Mouse (Mus musculus): ENCODE measurements around the gene Tmem132b. TPM values are rescaled to one million over a fixed set of nuclear protein-coding genes. Genes with fewer than 3 reads are reported as not detected.

Tmem132b gene
- polyA plus RNA-seq, 1 experiment from 2014 or later, result 0.28 TPM

DNA sequence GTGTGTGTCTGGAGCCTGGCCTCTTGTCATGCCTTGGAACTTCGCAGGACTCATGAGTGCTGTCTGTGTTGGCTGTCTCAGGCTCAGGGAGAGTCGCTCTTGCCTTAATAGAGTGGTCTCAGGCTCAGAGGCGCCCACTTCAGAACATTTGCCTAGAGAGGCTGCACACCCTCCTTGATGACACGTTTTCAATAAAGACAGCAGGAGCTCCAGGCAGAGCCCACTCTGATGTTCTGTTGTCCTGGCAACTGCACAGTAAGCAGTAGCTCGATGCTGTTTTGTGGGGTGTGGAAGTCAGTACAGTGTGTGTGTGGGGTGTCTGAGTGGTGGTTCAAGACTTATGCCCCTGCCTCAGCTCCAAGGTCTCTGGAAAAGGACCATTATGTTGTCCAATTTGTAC lies 81.6 kb downstream of the Tmem132b start:
- no peaks in the 10 kb centered on the region for H3K9me3 ChIP-seq (replicated peaks; ENCODE audit: low read length)
- no peak for TF ChIP-seq CTCF (IDR thresholded peaks at IDR 0.05; ENCODE audit: low read depth)
- no peak for DNase-seq (ENCODE audit: low spot score)
- no peaks in the 10 kb centered on the region for H3K27me3 ChIP-seq (ENCODE audit: insufficient read depth, low read length)
- ATAC-seq (replicated peaks; ENCODE audit: low FRiP score, low read depth), result no peak
- no peaks in the 10 kb centered on the region for H3K36me3 ChIP-seq (ENCODE audit: insufficient read depth, low read length)
- no peak overlapping the region for H3K9ac ChIP-seq (ENCODE audit: low read depth, low read length)
- H3K4me2 ChIP-seq (ENCODE audit: low read length), result no peak overlapping the region
- WGBS, result 85% methylated on average over 5 of the region's 5 CpGs
- no peaks in the 10 kb centered on the region for H3K4me1 ChIP-seq (replicated peaks; ENCODE audit: insufficient read depth, low read length)
- H3K4me3 ChIP-seq (replicated peaks; ENCODE audit: low read depth, low read length), result no peak overlapping the region
- H3K27ac ChIP-seq, result no peak overlapping the region

DNA sequence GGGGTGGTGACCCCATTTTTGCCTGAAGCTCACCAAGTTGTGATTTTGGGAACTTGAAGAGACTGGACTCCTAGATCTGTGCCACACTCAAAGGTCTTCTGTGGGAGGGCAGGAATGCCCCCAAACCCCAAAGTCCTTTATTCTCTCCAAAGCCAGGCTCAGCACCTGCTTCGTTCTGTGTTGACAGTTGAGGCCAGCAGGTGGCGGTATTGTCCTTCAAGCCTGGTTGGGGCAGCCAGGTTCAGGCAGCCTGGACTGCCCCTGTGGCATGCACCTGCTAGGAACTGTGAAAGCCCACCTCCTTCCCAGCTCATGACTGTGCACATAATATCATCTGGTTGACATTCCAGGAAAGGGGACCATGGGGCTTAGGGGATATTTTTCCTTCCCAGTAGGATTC lies 82.8 kb downstream of the Tmem132b start:
- Histone ChIP-seq H3K27me3 (ENCODE audit: insufficient read depth, low read length) (no peaks in the 10 kb centered on the region), H3K9me3 (replicated peaks; ENCODE audit: low read length) (no peaks in the 10 kb centered on the region), H3K27ac (no peak overlapping the region), H3K4me3 (replicated peaks; ENCODE audit: low read depth, low read length) (no peak overlapping the region), H3K9ac (ENCODE audit: low read depth, low read length) (no peak overlapping the region), H3K4me2 (ENCODE audit: low read length) (no peak overlapping the region), H3K36me3 (ENCODE audit: insufficient read depth, low read length) (no peaks in the 10 kb centered on the region), H3K4me1 (replicated peaks; ENCODE audit: insufficient read depth, low read length) (no peaks in the 10 kb centered on the region)
- peak; percentile 45; the same call in 1 of the 2 replicates for TF ChIP-seq CTCF (IDR thresholded peaks at IDR 0.05; ENCODE audit: low read depth)
- WGBS, result 41% methylated on average over 2 of the region's 2 CpGs
- DNase-seq (ENCODE audit: low spot score), result no peak
- no peak for ATAC-seq (replicated peaks; ENCODE audit: low FRiP score, low read depth)

DNA sequence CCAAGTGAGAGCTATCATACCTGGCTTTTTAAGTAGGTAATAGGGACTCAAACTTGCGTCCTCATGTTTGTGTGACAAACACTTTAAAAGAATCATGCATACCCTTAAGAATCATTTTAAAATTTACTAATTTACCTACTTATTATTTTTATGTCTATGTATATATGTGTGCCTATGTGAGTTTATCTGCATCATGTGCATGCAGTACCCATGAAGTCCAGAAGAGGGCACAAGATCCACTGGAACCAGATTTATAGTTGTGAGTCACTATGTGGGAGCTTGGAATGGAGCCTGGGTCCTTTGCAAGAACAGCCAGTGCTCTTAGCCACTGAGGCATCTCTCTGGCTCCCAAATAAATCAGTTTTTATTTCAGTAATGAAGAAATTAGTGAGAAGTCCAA lies 85.5 kb downstream of the Tmem132b start:
- WGBS, result 98% methylated on average over 1 of the region's 1 CpGs

DNA sequence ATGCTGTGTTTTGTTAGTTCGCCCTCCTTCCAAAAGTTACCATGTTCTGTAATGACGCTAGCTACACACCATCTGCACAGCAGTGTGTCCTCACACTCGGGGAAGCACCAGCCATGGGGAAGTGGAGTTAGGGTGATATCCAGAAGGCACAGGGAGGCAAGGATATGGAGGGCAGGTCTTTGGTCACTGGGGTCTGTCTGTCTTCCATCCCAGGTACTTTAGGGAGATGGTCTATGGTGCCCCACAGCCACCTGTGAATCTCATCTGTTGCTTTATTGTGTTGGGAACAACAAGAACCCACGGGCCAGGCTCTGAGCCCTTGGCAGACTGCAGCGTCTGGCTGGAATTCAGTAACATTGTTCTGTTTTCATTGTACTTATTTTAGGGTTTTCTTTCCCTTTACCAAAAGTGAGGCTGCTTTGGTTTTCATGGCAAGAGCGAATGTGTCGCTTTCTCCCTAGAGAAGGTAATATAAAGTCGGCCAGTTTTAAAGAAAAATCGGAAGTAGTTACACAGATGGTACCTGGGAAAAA lies 96.3 kb downstream of the Tmem132b start:
- 82% methylated on average over 9 of the region's 9 CpGs for WGBS
- H3K4me3 ChIP-seq (replicated peaks; ENCODE audit: low read depth, low read length), result no peak overlapping the region

More for the DNA sequence above, 85.5 kb downstream of the Tmem132b start:
- Histone ChIP-seq H3K27me3 (ENCODE audit: insufficient read depth, low read length) (no peaks in the 10 kb centered on the region), H3K27ac (no peak overlapping the region), H3K4me1 (replicated peaks; ENCODE audit: insufficient read depth, low read length) (no peaks in the 10 kb centered on the region), H3K4me3 (replicated peaks; ENCODE audit: low read depth, low read length) (no peak overlapping the region), H3K9ac (ENCODE audit: low read depth, low read length) (no peak overlapping the region), H3K4me2 (ENCODE audit: low read length) (no peak overlapping the region), H3K36me3 (ENCODE audit: insufficient read depth, low read length) (no peaks in the 10 kb centered on the region), H3K9me3 (replicated peaks; ENCODE audit: low read length) (no peaks in the 10 kb centered on the region)
- ATAC-seq (replicated peaks; ENCODE audit: low FRiP score, low read depth) (no peak), DNase-seq (ENCODE audit: low spot score) (no peak)
- no peak for TF ChIP-seq CTCF (IDR thresholded peaks at IDR 0.05; ENCODE audit: low read depth)

DNA sequence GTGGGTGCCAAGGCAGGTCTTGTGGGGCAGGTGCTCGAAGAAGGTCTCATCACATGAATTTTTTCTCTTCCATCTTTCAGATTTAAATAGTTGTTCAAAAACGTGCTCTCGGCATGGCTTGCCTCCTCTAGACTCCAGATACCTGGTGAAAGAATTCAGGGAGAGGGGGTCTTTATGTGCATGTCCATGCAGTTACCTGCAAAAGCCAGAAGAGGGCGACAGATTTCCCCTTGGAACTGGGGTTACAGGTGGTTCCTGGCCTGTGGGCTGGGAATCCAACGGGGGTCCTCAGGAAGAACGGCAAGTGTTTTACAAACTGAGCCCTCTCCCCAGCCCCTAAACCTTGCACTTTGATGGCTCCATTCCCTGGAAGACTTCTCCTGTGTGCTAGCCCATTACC lies 103.1 kb downstream of the Tmem132b start:
- Histone ChIP-seq H3K4me3 (replicated peaks; ENCODE audit: low read depth, low read length) (no peak overlapping the region), H3K9ac (ENCODE audit: low read depth, low read length) (no peak overlapping the region), H3K27ac (no peak overlapping the region), H3K4me1 (replicated peaks; ENCODE audit: insufficient read depth, low read length) (no peaks in the 10 kb centered on the region), H3K9me3 (replicated peaks; ENCODE audit: low read length) (no peaks in the 10 kb centered on the region), H3K36me3 (ENCODE audit: insufficient read depth, low read length) (no peaks in the 10 kb centered on the region), H3K4me2 (ENCODE audit: low read length) (no peak overlapping the region), H3K27me3 (ENCODE audit: insufficient read depth, low read length) (no peaks in the 10 kb centered on the region)
- ATAC-seq (replicated peaks; ENCODE audit: low FRiP score, low read depth) (no peak), DNase-seq (ENCODE audit: low spot score) (no peak)
- TF ChIP-seq CTCF (IDR thresholded peaks at IDR 0.05; ENCODE audit: low read depth), result no peak
- WGBS, result 76% methylated on average over 6 of the region's 6 CpGs

More for the DNA sequence above, 96.3 kb downstream of the Tmem132b start:
- no peak for TF ChIP-seq CTCF (IDR thresholded peaks at IDR 0.05; ENCODE audit: low read depth)
- Histone ChIP-seq H3K36me3 (ENCODE audit: insufficient read depth, low read length) (no peaks in the 10 kb centered on the region), H3K4me1 (replicated peaks; ENCODE audit: insufficient read depth, low read length) (no peaks in the 10 kb centered on the region), H3K4me2 (ENCODE audit: low read length) (no peak overlapping the region), H3K27me3 (ENCODE audit: insufficient read depth, low read length) (no peaks in the 10 kb centered on the region), H3K9me3 (replicated peaks; ENCODE audit: low read length) (no peaks in the 10 kb centered on the region), H3K27ac (no peak overlapping the region), H3K9ac (ENCODE audit: low read depth, low read length) (no peak overlapping the region)
- no peak for ATAC-seq (replicated peaks; ENCODE audit: low FRiP score, low read depth)
- no peak for DNase-seq (ENCODE audit: low spot score)

DNA sequence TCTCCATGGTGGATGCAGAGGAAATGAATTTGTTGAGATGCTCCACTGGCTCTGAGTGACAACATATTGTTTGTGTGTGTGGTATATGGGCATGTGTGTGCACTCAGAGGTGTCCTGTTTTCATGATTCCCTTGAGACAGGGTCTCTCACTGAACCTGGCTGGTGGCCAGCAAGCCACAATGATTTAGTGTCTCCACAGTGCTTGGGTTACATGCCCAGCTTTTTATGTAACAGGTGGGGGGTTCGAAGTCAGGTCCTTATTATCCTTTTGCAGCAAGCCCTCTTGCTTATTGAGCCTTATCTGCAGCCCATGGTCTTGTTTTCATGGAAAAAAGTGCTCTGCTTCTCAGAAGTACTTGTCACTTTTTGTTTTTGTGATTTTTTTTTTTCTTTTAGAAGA lies 109.4 kb downstream of the Tmem132b start:
- H3K27me3 ChIP-seq (ENCODE audit: insufficient read depth, low read length), result no peaks in the 10 kb centered on the region
- H3K27ac ChIP-seq, result no peak overlapping the region
- ATAC-seq (replicated peaks; ENCODE audit: low FRiP score, low read depth), result no peak
- H3K36me3 ChIP-seq (ENCODE audit: insufficient read depth, low read length), result no peaks in the 10 kb centered on the region
- TF ChIP-seq CTCF (IDR thresholded peaks at IDR 0.05; ENCODE audit: low read depth), result no peak
- DNase-seq (ENCODE audit: low spot score), result no peak
- H3K4me1 ChIP-seq (replicated peaks; ENCODE audit: insufficient read depth, low read length), result no peaks in the 10 kb centered on the region
- 56% methylated on average over 1 of the region's 1 CpGs for WGBS
- H3K4me2 ChIP-seq (ENCODE audit: low read length), result no peak overlapping the region
- H3K4me3 ChIP-seq (replicated peaks; ENCODE audit: low read depth, low read length), result no peak overlapping the region
- no peak overlapping the region for H3K9ac ChIP-seq (ENCODE audit: low read depth, low read length)
- H3K9me3 ChIP-seq (replicated peaks; ENCODE audit: low read length), result no peaks in the 10 kb centered on the region

DNA sequence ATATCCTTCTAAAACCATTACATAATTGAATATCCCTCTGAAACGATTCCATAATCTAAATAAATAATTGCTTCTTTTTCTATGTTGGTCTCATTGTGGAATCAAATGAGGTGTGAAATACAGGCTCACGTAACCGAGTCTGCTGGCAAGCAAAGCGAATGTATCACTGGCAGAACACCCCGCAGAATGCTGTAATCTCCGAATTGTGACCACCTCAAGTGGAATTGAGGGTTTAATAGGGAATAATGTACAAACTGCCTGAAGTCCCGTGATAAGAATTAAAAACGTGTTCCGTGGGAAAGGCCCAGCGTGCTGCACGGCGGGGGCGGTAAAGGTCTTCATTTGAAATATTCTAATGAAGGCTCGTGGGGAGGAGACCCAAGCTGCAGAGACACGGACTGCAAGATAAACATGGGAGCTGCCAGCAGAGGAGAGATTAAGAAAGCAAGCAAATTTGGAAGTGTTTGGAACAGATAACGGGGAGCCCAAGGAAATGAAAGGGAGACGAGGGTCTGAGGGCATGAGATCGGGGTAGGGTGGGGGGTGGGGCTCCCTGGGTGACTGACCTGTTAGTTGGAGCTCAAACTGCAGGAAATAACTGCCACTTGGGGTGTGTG lies 110.1 kb downstream of the Tmem132b start:
- 58% methylated on average over 18 of the region's 18 CpGs for WGBS
- H3K36me3 ChIP-seq (ENCODE audit: insufficient read depth, low read length), result no peaks in the 10 kb centered on the region
- H3K4me2 ChIP-seq (ENCODE audit: low read length), result no peak overlapping the region
- no peaks in the 10 kb centered on the region for H3K4me1 ChIP-seq (replicated peaks; ENCODE audit: insufficient read depth, low read length)
- no peaks in the 10 kb centered on the region for H3K9me3 ChIP-seq (replicated peaks; ENCODE audit: low read length)
- ATAC-seq (replicated peaks; ENCODE audit: low FRiP score, low read depth) (no peak), DNase-seq (ENCODE audit: low spot score) (no peak)
- H3K27me3 ChIP-seq (ENCODE audit: insufficient read depth, low read length), result no peaks in the 10 kb centered on the region
- no peak for TF ChIP-seq CTCF (IDR thresholded peaks at IDR 0.05; ENCODE audit: low read depth)
- H3K27ac ChIP-seq, result no peak overlapping the region
- no peak overlapping the region for H3K4me3 ChIP-seq (replicated peaks; ENCODE audit: low read depth, low read length)
- H3K9ac ChIP-seq (ENCODE audit: low read depth, low read length), result no peak overlapping the region

All from kidney, postnatal 0 days (tissue).